Mouse (Mus musculus) thymus, adult 2 months (tissue): Measurements from ENCODE around the gene Cds2.

Source experiments
- CTCF ChIP-seq: fragments of 200-500 bp; IDR thresholded peaks from 2 replicates; pipeline ENCODE4 v1.5.1; 2012; ENCODE audit warnings: mild to moderate bottlenecking, control low read depth, low read length, moderate library complexity, borderline replicate concordance; ENCODE audit not compliant: control insufficient read depth, poor library complexity, insufficient read depth; ENCODE audit errors: extremely low read depth
- POLR2A ChIP-seq: fragments of 200-500 bp; IDR thresholded peaks from 2 replicates; pipeline ENCODE4 v1.6.1; 2012; ENCODE audit warnings: mild to moderate bottlenecking, low read length, control low read depth, moderate library complexity; ENCODE audit not compliant: control insufficient read depth, poor library complexity, insufficient read depth; ENCODE audit errors: extremely low read depth

DNA sequence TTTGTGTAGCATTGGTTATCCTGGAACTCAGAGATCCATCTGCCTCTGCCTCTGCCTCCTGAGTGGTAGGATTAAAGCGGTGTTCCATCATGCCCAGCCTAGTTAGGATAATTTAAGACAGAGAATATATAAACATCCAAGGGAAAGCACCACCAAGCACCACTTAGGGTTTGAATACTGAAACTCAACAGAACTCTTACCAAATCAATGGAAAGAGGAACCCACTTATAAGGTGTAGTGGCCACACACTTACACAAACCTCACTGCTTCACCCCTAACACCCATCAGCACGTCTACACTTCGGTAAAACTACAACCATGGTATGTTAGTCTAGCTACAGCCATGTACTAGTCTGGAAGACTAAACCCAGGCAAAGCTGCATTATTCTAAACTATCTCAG, 19.6 kb upstream of the Cds2 start:
- TF ChIP-seq CTCF (no peak), POLR2A (no peak)
